Mouse (Mus musculus): ENCODE measurements around the gene Golga1.

- no peak for TF ChIP-seq CTCF (IDR thresholded peaks at IDR 0.05; ENCODE audit: low read depth)
- TF ChIP-seq EP300 (IDR thresholded peaks at IDR 0.05; ENCODE audit: low read depth), result no peak
Observed at GRCm38 (mm10) chr2:39004372-39004771, 61.0 kb downstream of the Golga1 start.

Data from liver, postnatal 0 days (tissue).